Mouse (Mus musculus) hindbrain, postnatal 0 days (tissue): ENCODE results near the gene Krt222. TPM values are rescaled to one million over a fixed set of nuclear protein-coding genes. Genes with fewer than 3 reads are reported as not detected.

Source experiments
- ATAC-seq: fragments of 200-750 bp; cut with Nextera tagmentation; 2 replicates; pipeline ENCODE4 v1.8.0; 2017; ENCODE audit warnings: mild to moderate bottlenecking, moderate TSS enrichment, moderate library complexity
- DNase-seq: peaks from one replicate; pipeline ENCODE4 v3.0.0-alpha.2; 2015; ENCODE audit warnings: low spot score
- H3K27ac ChIP-seq: fragments of 300-500 bp; sonication (generic); 2 replicates; pipeline ENCODE4 v1.5.1; 2014; ENCODE audit warnings: mild to moderate bottlenecking
- H3K27me3 ChIP-seq: fragments of 300-500 bp; sonication (generic); 2 replicates; pipeline ENCODE4 v1.6.1; 2014; ENCODE audit warnings: low read length, mixed read lengths; ENCODE audit not compliant: insufficient read depth
- H3K36me3 ChIP-seq: fragments of 300-500 bp; sonication (generic); 2 replicates; pipeline ENCODE4 v1.6.1; 2014; ENCODE audit warnings: low read length, mixed read lengths; ENCODE audit not compliant: insufficient read depth
- H3K4me1 ChIP-seq: fragments of 300-500 bp; sonication (generic); 2 replicates; pipeline ENCODE4 v1.6.1; 2014; ENCODE audit warnings: antibody characterized with exemption, low read length, mixed read lengths; ENCODE audit not compliant: insufficient read depth
- H3K4me2 ChIP-seq: fragments of 300-500 bp; sonication (generic); 2 replicates; pipeline ENCODE4 v1.6.1; 2014; ENCODE audit warnings: low read depth, mild to moderate bottlenecking, low read length, moderate library complexity, mixed read lengths
- H3K4me3 ChIP-seq: fragments of 300-500 bp; sonication (generic); 2 replicates; pipeline ENCODE4 v1.5.1; 2014; ENCODE audit warnings: low read length
- H3K9ac ChIP-seq: fragments of 300-500 bp; sonication (generic); replicated peaks from 2 replicates; pipeline ENCODE4 v1.6.1; 2014; ENCODE audit warnings: mild to moderate bottlenecking, low read length, moderate library complexity, mixed read lengths
- H3K9me3 ChIP-seq: fragments of 300-500 bp; sonication (generic); 2 replicates; pipeline ENCODE4 v1.6.1; 2016; ENCODE audit warnings: low read length, mixed read lengths
- CTCF ChIP-seq: IDR thresholded peaks from 2 replicates; pipeline ENCODE4 v1.5.1; 2016; ENCODE audit warnings: antibody characterized with exemption, control low read depth, low read depth
- WGBS: fragments of 180-500 bp; shearing (Covaris S2); extraction: QIAGEN DNeasy Blood & Tissue Kit; methylation state at CpG from one replicate; pipeline ENCODE4 v1.1.7; 2014; 5-methylcytosine and 5-hydroxymethylcytosine counted together
- polyA plus RNA-seq: library from polyadenylated mRNA; unstranded; fragments of >200 nt; fragmentation: Nextera tagmentation; extraction: Ambion mirVana; gene quantifications from 2 replicates; pipeline ENCODE4 v1.2.1, GENCODE M21; 2015
- total RNA-seq: library from RNA; depleted of rRNA; stranded (reverse); fragments of >200 nt; gene quantifications from 2 replicates; pipeline ENCODE4 v1.2.3, GENCODE M21; 2014

Gene Krt222
- total and polyA plus RNA-seq, 2 experiments from 2014 or later: 10.7 to 12.9 TPM

GRCm38 (mm10) chr11:99229641-99230260 is 14.1 kb downstream of the Krt222 start:
- no peaks in the 10 kb centered on the region for H3K4me1 ChIP-seq
- peak overlapping the region; percentile 72 for H3K4me2 ChIP-seq
- H3K27me3 ChIP-seq: no peaks in the 10 kb centered on the region
- WGBS: under 1% methylated on average over 31 of the region's 31 CpGs
- DNase-seq (peak; percentile 36), ATAC-seq (peak; percentile 68)
- no peak for TF ChIP-seq CTCF
- peak overlapping the region; percentile 97 for H3K9ac ChIP-seq
- H3K9me3 ChIP-seq: no peaks in the 10 kb centered on the region
- H3K36me3 ChIP-seq: peaks cover 11% of the 10 kb centered on the region; the same call in 1 of the 2 replicates
- H3K4me3 ChIP-seq: peak overlapping the region; percentile 71
- peak overlapping the region; percentile 96 for H3K27ac ChIP-seq

GRCm38 (mm10) chr11:99226298-99226697 is 17.6 kb downstream of the Krt222 start:
- Histone ChIP-seq H3K36me3 (peaks cover 19% of the 10 kb centered on the region; the same call in 1 of the 2 replicates), H3K4me3 (no peak overlapping the region), H3K4me1 (no peaks in the 10 kb centered on the region), H3K9me3 (no peaks in the 10 kb centered on the region), H3K27ac (no peak overlapping the region), H3K27me3 (no peaks in the 10 kb centered on the region), H3K9ac (no peak overlapping the region), H3K4me2 (no peak overlapping the region)
- ATAC-seq: no peak
- DNase-seq: no peak
- no peak for TF ChIP-seq CTCF
- 87% methylated on average over 5 of the region's 5 CpGs for WGBS

GRCm38 (mm10) chr11:99223310-99223709 is 20.6 kb downstream of the Krt222 start:
- Histone ChIP-seq H3K9ac (no peak overlapping the region), H3K9me3 (no peaks in the 10 kb centered on the region), H3K27me3 (no peaks in the 10 kb centered on the region), H3K27ac (no peak overlapping the region), H3K4me2 (no peak overlapping the region), H3K4me1 (no peaks in the 10 kb centered on the region), H3K36me3 (peaks cover 24% of the 10 kb centered on the region; the same call in 1 of the 2 replicates), H3K4me3 (no peak overlapping the region)
- DNase-seq: no peak
- WGBS: 89% methylated on average over 5 of the region's 5 CpGs
- ATAC-seq: no peak
- no peak for TF ChIP-seq CTCF

GRCm38 (mm10) chr11:99221811-99222210 is 22.1 kb downstream of the Krt222 start:
- Histone ChIP-seq H3K27me3 (no peaks in the 10 kb centered on the region), H3K36me3 (peaks cover 36% of the 10 kb centered on the region), H3K9me3 (no peaks in the 10 kb centered on the region), H3K4me1 (no peaks in the 10 kb centered on the region), H3K4me3 (no peak overlapping the region), H3K4me2 (no peak overlapping the region), H3K9ac (no peak overlapping the region), H3K27ac (no peak overlapping the region)
- 73% methylated on average over 2 of the region's 2 CpGs for WGBS
- no peak for TF ChIP-seq CTCF
- ATAC-seq: no peak
- DNase-seq: no peak

- H3K9me3 ChIP-seq: no peaks in the 10 kb centered on the region
- 92% methylated on average over 7 of the region's 7 CpGs for WGBS
- H3K4me3 ChIP-seq: no peak overlapping the region
- H3K4me1 ChIP-seq: no peaks in the 10 kb centered on the region
- H3K4me2 ChIP-seq: no peak overlapping the region
- H3K9ac ChIP-seq: no peak overlapping the region
- H3K27ac ChIP-seq: no peak overlapping the region
- peak; percentile 20 for TF ChIP-seq CTCF
- DNase-seq (no peak), ATAC-seq (no peak)
- no peaks in the 10 kb centered on the region for H3K27me3 ChIP-seq
- peaks cover 59% of the 10 kb centered on the region for H3K36me3 ChIP-seq
Observed at GRCm38 (mm10) chr11:99217248-99217986, 26.5 kb downstream of the Krt222 start.

GRCm38 (mm10) chr11:99216181-99216580 is 27.7 kb downstream of the Krt222 start:
- no peak overlapping the region for H3K4me3 ChIP-seq
- H3K9me3 ChIP-seq: no peaks in the 10 kb centered on the region
- no peaks in the 10 kb centered on the region for H3K4me1 ChIP-seq
- no peak for TF ChIP-seq CTCF
- H3K27ac ChIP-seq: no peak overlapping the region
- DNase-seq (no peak), ATAC-seq (no peak)
- no peak overlapping the region for H3K9ac ChIP-seq
- H3K4me2 ChIP-seq: no peak overlapping the region
- peaks cover 65% of the 10 kb centered on the region for H3K36me3 ChIP-seq
- WGBS: 97% methylated on average over 3 of the region's 3 CpGs
- H3K27me3 ChIP-seq: no peaks in the 10 kb centered on the region

- WGBS: 77% methylated on average over 7 of the region's 7 CpGs
Observed at GRCm38 (mm10) chr11:99212693-99213092, 31.2 kb downstream of the Krt222 start.

More at GRCm38 (mm10) chr11:99212693-99213092, 31.2 kb downstream of the Krt222 start:
- Histone ChIP-seq H3K4me3 (no peak overlapping the region), H3K27me3 (no peaks in the 10 kb centered on the region), H3K36me3 (peaks cover 60% of the 10 kb centered on the region), H3K4me1 (no peaks in the 10 kb centered on the region), H3K9me3 (no peaks in the 10 kb centered on the region), H3K27ac (no peak overlapping the region), H3K4me2 (no peak overlapping the region), H3K9ac (no peak overlapping the region)
- ATAC-seq: no peak
- TF ChIP-seq CTCF: no peak
- DNase-seq: no peak
